Mouse (Mus musculus): ENCODE data around the gene Sbds.

The Sbds gene

DNA sequence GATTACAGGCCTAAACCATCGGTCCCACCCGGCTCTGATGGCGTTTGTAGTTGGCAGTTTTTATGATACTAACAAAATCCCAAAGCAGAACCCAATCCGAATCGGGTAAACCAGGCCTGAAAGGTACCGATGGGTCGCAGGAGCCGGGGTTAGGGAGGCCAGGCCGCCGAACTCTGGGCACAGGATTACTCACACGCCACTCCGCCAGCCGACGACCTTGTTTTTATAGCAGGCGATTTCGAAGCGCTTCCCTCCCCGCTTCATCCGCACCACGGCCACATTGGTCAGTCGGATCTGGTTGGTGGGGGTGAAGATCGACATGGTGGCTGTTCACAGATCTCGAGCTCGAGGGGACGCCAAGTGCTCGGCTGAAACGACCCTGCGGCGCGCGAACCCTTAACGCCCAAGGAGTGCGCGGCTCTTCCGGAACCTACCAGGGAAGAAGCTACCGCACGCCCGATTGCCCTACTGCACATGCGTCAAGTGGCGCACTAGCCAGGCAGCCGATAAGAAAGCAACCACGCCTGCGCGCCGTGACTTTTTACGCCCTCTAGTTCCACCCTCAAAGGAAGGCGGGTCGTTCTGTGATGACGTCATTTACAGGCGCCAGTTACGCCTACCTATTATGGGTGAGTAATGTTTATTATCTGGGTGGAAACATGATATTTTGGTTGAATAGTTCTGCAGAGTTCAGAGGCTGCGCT lies at the start of gene Sbds, which contains the start of gene Tyw1:
TSS of gene Sbds (minus strand) at position 514 of the 704 bp plus-strand sequence.
TSS of gene Tyw1 (plus strand) at position 603 of the 704 bp plus-strand sequence.
- DNase-seq, result peak; percentile 96

DNA sequence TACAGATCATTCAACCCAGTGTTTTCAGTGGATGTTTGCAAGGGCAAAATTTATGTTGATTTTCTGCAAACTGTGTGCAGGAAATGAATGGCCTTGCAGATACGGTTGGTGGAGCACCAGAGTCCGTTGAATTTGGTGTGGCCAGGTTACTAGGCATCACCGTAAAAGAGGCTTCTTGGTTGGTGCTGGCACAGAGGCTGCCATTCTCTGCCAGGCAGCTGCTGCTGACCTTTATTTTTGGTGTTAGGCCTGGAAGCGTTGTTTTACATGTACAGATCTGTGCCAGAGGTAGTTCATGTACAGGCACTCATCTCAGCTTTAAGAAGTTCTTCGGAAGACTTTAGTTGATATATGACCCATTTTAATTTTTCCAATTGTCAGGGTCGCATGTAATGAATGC lies 48.3 kb upstream of the Sbds start:
- no peak for DNase-seq

DNA sequence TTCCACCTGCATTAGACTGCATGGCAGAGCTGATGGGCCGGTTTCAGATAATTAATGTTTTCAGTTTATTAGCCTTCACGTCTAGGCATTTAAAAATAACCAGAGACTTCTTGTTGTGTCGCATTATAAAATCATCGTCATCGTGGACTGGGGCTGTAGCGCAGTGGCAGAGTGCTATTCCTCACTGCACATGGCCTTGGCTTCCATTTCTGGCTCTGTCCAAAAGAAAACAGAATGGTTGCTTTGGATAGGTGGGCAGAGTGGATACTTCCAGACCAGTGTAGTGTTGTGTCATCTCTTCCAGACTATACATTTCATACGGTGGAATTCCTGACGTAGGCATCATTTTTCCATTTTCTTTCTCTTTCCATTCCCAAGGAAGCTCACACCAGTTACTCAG lies 44.2 kb upstream of the Sbds start:
- DNase-seq, result no peak

DNA sequence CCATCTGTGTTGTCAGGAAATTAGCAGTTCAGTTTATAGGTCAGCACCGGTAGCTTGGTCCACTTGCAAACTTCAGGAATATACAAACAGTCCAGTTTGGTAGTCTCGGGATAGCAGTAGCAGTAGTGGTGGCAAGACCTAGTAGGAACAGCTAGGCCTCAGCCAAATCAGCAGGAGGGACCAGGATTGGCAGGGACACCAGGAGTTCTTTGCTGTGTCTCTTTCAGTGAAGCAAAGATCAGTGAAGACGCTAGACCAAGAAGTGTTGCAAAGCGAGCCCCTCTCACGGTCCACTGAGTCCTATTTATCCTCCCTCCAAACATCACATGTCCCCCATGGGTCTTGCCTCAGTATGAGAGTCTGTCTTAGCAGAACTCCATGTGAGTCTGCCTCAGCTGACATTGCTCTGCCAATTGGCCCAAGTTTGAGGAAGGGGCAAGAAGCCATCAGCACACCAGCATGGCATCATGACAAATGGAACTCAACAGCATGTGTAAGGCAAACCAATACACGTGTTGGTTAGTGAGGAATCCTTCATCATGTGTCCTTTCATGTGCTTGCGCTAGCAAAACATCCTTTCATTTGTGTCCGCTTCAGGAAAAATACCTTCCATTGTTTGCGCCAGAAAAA lies 43.6 kb upstream of the Sbds start:
- no peak for DNase-seq

DNA sequence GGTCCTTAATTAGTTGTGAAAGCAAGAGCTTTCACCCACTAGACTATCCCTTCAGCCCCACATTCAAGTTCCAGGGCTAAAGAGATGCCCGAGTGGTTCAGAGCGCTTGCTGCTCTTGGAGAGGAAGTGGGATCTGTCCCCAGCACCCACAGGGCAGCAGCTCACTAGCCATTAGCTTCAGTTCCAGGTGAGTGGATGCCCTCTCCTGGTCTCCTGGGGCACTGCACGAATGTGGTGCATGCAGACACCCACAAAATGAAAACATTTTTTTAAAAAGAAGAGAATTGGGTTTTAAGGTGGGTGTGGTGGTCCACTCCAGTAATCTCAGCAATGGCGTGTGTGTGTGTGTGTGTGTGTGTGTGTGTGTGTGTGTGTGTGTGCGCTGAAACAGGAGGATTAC lies 40.7 kb upstream of the Sbds start:
- no peak for DNase-seq

DNA sequence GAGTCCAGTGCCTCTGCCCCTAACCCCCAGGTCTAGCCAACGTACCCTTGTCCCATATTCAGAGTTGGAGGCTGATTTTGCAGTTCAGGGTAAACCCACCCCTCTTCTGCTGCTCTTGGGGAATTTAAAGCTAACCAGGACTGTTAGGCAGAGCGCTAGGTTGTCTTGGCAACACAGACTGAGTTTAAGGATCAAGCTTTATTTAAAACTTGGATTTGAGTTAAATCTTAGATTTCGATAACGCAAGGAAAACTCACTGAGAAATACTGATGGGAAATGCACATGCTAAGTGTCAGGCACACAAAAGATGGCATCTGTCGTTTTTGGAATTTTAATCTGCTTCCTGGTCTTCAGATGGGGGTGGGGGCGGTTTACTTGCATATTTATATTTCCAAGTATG lies 39.3 kb upstream of the Sbds start:
- DNase-seq, result no peak

DNA sequence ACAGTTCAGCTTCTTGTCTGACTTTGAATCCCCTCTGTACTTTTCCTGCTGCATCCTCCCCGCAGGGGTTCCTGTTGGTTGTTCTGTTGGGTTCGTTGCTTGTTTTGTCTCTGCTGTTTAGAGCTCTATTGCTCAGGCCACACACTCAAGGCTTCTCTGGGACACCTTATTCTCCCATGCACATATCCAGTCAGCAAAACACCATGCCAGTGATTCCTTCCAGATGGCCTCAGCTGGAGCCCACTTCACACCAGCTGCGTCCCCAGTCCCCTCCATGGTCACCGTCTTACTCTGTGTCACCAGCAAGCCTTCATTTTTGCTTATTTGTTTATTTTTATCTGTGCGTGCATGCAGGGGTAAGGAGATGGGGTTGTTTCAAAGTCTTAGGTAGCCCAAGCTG lies 38.6 kb upstream of the Sbds start:
- DNase-seq, result no peak

DNA sequence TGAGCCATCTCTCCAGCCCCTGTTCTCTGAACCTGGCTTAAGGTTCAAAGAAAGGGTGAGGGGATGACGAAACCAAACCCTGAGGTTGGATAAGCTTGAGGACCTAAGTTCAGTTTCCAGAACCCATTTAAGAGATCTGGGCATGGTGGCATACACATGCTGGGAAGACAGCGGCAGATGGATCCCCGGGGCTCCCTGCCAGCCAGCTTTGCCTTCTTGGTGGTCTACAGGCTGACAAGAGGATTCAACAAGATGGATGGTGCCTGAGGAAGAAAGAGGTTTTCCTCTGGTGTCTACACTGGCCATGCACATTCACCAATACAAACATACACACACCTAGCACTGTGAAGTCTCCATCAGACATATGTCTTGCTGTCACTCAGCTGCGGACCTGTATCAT lies 37.6 kb upstream of the Sbds start:
- no peak for DNase-seq

DNA sequence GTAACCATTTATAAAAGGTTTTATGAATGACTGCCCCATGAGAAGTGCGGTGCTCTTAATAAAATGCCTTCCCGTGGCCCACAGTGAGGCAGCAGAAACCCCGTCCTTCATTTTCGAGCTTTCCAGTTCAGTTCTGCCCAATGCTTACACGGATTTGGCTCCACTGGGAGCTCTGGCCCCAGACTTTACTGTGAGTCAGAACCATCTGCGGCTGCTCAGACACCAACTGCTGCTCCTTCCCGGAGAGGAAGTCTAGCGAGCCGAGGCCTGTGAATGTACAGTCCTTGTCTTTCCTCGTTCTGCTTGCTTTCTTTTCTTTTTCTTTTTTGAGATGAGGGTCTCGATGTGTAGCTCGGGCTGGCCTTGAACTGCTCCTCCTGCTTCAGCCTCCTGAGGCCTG lies 35.4 kb upstream of the Sbds start:
- no peak for DNase-seq

DNA sequence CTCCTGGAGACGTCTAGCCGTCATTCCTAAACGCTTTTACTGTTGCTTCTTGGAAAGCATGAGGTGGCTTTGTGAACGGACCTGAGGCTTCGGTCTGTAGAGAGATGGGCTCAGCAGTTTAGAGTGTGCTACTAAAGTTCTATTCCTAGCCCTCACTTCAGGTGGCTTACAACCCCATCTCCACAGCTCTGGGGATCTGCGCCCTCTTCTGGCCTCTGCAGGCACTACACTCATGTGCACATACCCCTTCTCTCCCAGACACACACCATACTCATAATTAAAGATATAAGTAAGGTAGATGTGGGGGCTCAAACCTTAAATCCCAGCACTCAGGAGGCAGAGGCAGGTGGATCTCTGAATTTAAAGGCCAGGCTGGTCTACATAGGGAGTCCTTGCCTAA lies 34.9 kb upstream of the Sbds start:
- peak; percentile 7 for DNase-seq

DNA sequence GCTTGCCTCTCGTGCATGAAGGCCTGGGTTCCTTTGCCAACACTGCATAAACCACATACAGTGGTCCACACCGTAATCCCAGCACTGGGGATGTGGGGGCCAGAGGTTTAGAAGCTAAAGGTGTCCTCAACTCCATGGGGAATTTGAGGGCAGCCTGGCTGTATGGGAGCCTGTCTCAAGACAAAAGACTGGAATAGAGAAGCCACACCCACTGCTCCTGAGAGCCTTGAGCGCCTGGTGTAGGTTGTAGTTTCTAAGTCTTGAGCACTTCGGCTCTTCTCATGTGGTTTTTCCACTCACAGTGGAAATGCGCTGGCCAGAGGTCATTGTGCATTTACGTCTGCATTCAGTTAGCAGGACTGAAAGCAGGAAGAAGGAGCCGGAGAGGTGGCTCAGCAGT lies 32.8 kb upstream of the Sbds start:
- DNase-seq, result no peak

DNA sequence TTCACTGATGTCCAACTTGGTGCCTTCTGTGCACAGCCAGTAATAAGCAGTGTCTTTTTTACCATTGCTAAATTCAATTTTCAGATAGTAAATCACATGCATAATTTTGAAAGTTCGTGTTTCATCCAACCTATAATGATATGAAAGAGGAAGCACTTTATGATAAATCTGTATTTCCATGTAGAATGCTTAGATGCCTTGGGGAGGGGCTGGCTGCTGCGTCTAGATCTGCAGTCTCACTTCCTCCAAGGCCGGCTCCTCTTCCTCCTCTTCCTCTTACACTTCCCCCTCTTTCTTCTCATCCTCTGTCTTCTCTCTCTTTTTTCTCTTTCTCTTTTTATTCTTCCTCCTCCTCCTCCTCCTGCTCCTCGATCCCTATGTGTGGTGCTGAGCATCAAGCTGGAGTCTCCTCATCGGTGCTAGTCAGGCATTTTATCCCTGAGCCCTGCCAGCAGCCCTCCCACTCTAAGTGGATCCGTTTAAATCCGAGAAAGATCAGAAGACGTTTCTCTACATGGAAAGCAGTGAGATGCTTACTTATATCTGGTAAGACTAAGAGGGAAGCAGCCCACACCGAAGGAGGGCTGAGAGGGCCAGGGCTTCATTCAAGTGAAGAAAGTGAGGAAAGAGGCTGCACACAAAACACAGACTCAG lies 27.9 kb upstream of the Sbds start:
- no peak for DNase-seq

DNA sequence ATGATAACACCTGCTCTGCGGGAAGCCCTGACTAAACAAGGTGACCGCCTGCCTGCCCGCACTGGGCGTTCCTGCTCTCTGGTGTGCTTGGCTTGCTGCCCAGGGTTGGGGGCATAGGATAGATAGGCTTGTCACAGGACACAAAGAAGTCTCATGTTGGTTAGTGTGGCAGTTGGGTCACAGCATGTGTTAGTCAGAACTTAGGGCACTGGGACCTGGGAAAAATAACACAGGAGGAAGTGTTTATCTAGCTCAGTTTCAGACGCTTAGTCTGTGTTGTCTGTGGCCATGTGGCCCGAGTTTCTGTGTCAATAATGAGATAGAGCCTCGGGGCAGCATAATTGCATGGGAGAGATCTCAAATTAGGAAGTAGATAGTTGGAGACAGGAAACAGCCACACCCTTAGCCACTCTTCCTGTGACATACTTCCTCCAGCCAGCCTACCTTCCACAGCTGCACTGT lies 22.7 kb upstream of the Sbds start:
- no peak for DNase-seq

DNA sequence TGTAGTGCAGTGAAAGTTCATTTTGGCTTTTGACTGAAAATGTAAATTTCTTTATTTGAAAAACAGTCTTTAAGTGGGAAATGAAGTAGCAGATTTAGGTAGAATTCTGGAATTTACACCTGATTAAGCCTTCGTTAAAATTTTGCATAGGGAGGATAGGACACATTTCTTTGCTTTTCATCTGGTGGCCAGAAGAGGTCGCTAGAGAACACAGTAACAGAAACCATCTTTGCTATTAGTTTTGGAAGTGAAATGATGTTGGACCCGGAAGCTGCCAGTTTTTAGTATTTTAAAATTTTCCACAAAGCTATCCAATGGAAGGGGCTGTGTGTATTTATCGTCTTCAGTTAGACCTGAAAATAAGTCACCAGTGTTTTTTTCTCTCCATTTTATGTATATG lies 20.2 kb upstream of the Sbds start:
- no peak for DNase-seq

DNA sequence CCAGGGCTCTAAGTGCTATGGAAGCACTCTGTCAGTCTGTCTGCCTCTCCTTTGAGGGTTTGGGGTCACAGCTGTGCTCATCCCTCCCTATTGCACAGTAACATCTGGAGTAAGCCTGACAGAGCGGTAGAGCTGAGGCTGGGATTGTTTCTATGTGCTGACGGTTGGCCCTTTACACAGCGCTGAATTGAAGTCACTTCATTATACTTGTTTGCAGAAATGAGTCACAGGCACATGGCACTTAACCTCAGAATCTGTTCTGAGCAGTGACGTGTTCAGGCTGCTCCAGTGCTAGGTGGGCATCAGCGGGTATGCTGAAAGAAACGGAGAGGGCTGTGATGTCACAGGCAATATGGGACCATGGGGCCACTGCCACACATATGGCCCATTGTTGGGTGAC lies 17.7 kb upstream of the Sbds start:
- no peak for DNase-seq

DNA sequence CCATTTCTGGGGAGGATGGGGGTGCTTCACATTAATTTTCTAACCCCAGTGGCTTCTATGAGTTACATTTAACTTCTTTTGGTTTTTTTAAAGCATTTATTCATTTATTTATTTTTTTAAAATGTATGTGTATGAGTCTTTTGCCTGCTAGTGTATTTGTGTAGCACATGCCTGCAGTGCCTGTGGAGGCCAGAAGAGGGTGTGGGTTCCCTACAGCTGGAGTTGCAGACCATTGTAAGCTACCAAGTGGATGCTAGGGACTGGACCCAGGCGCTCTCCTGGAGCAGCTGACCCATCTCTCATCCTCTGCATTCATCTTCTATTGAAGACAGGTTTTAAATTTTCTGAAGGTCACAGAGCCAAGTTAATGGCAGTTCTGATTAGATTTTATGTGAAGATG lies 17.0 kb upstream of the Sbds start:
- DNase-seq, result no peak

DNA sequence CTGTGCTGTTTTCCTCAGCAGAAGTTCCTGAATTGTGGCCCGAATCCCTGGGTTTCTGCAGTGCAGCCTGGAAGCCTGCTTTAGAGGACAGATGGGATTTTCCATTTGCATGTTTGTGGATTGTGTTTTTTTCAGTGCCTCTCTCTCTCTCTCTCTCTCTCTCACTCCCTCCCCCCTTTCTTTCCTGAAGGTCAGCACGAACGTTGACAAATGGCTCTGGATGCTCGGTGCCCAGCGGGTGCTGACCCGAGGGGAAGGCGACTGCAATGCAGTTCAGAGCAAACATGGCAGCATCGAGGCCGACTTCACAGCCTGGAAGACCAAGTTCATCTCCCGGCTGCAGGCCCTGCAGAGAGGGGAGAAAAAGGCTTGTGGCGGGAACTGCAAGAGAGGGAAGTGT lies 13.6 kb upstream of the Sbds start:
- DNase-seq, result no peak

DNA sequence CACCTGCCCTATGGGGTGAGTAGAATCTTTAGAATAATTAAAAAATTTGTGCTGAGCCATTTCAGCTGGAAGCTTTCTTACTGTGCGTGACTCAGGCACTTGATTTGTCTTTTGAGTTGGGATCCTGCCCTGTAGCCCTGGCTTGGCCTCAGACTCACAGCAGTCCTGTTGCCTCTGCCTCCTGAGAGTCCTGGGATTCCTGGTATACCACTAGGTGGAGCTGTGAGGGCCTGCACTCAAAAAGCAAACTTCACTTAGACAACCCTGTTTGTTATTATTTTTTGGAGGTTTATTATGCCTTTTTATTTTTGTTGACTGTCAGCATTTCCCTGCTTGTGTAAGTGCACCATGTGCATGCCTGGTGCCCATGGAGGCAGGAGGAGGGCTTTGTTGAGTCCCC lies 12.0 kb upstream of the Sbds start:
- peak; percentile 21 for DNase-seq

DNA sequence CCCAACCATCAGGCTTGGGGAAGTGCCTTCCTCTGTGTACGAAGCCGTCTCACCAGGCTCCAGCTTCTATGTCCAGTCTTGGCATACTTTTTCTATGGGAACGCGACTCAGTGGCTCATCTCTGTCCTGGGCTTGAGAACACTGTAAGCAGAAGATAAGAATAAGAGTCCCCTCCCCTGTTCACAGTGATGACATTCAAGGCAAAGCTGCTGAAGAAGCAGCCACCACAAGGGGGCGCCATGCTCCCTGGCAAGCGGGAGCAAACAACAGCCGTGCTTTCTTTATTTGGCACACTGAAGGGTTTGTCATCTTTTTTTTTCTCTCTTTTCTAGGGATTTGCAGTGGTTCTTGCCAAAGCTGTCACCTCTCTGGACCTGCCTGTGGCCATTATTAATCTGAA lies 11.3 kb upstream of the Sbds start:
- DNase-seq, result peak; percentile 31

DNA sequence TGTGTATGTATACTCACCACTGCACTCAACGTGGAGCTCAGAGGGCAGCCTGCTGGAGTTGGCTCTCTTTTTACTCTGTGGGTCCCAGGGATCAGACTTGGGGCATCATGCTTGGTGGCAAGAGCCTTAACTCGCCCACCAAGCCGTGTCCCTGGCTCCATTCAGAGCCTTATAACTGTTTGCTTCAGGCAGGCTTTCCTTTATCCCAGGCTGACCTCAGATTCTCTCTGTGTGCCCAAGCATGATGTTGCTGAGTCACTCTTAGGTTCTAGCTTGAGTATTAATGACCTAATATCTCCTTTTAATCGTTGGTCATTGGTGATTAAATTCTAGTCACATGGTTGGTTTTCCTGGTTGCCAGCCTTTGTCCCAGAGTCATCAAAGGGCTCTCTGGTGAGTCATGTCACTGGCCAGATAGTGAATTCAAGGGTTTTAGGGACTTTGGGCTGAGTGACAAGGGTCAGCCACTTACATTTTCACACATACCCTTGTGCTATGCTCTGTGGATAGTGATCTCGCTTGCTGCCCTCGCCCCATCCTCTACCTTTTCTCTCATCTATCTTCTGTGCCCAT lies 9.2 kb upstream of the Sbds start:
- no peak for DNase-seq

DNA sequence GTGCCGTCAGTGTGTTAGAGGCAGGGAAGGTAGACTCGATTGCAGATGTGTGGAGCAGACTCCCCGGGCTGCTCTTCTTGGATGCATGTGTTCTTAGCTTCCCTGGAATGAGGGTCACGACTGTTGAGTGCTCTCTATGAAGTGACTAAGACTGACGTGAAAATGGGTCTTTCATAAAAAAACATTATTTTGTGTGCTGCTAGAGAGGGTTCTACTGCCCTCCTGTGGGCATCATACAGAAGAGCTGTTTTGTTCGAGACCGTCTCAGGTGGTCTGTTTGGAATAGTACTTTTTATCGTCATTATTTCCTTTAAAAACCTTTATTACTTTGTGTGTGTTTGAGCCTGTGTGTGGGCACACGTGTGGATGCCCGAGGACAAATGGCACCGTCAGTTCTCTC lies 8.1 kb upstream of the Sbds start:
- no peak for DNase-seq

DNA sequence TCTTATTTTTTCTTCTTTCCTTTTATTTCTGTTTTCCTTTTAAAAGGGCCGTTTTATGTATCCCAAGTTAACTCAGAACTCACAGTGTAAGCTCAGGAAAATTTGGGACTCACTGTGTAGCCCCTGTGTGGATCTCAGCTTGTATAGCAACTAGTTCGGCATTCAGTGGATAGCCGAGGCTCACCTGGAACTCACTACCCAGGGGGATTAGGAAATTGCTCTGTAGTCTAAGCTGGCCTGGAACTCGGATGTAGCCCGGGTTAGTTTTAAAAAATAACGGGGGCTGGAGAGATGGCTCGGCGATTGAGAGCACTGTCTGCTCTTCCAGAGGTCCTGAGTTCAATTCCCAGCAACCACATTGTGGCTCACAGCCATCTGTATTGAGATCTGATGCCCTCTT lies 2.0 kb upstream of the Sbds start:
- no peak for DNase-seq

DNA sequence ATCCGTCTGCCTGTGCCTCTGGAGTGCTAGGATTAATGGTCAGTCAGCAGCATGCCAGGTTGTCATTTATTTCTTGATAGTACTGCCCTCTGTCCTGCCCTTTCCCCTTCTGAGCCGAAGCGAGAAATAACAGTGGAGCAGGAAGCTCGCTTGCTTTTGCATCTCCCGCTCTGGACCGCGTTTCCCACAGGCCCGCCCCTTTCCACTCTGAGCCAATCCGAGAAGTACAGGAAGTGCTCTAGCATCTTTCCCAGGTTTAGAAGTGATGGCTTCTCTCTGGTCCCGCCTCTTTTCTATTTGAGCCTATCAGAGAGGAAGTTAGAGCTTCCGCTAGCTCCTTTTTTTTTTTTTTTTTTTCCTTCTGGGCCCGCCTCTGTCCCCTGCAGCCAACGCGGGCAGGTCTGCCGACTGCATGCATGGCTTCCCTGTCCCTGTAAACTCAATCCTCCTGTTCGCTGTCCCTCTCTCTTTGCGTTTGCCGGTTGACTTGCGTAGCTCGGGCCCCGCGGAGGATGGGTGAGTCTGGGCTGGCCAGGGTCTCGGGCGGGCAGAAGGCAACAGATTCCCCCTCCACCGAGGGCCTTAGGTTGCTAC lies 1.4 kb upstream of the Sbds start:
- DNase-seq, result peak; percentile 91

Data from thymus, postnatal 25 days (tissue).